Mouse (Mus musculus) adrenal gland, postnatal 36 days (tissue): ENCODE data around the gene Pcyox1. TPM values are rescaled to one million over a fixed set of nuclear protein-coding genes. Genes with fewer than 3 reads are reported as not detected.
"Not testable (repeated sequence)": the region's sequence is repeated elsewhere in the genome, so short reads cannot be mapped to it uniquely, and the experiment has no call there.

Experiments
- DNase-seq, 2 experiments: peaks; one replicate each; pipeline ENCODE4 v3.0.0; 2021; ENCODE audit warnings: mixed read lengths in 1 of 2
- total RNA-seq, 2 experiments: library from RNA; stranded (reverse); gene quantifications; 2 replicates each; pipeline ENCODE4 v1.2.3; 2021

Pcyox1 gene
- total RNA-seq, 2 experiments from 2014 or later = 139 to 253 TPM

DNA sequence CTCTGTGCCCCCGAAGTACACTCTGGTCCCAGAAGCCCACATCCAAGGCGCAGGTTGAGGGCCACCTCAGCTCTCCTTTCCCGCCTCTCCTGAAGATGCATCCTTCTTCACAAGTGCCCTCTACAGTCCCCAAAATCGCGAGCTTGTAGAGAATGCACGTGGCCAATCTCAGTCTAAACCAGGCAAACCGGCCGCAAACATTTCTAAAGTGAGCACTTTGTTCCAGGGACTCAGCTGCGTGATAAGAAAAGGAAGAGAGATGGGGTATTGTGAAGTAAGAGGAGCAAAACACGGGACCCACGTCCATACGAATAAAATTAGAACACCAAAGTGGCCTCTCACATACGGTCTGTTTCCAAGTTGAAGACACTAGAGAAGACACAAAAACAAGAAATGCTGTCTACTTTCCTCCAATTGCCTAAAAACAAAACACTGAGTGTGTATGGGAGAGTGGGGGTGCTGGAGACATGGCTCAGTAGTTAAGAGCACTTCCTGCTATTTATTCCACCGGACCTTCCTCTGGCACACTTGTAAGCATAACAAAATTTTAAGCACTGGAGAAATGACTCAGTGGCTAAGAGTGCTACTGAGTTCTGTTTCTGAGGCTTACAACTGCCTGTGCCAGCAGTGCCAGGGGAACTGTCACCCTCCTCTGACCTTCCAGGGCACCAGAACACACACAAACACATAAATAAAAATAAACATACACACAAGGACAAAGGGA, 465 bp upstream of the Pcyox1 start:
- no peak for DNase-seq

DNA sequence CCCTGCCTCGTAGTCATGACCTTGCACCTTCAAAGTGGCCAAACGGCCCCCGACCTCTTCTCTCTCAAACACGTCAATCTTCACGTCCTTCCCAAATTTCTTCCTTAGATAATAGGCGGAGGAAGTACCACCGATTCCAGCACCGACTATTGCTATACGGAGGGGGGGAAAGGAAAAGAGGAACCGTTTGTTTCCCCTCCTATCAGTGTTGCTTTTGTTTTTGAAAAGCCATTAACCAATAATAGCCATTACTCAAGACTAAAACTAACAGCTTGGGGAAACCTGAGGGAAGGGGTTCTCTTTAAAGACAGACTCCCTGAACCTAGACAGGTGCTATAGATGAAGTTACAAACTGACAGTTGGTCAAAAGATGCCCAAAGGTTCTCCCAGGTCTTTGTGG, 985 bp downstream of the Pcyox1 start:
- DNase-seq = no peak

DNA sequence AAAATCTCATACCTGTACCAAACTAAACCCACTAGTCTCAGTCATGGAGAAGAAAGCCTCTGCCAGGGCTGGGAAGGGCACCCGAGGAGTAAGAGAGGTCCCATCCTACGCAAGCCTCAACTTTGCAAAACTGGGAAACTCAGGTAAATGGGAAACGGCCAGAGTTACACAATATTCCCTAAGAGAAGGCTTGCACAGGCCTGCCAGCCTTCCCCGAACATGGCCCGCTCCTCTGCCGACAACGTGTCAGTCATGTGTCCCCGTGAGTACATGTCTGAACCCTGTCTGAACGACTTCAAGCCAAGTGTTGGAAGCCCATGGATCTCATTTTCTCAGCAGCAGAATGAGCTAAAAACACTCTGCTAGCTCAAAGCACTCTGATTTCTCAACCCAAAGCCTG, 1.9 kb downstream of the Pcyox1 start:
- DNase-seq = no peak

DNA sequence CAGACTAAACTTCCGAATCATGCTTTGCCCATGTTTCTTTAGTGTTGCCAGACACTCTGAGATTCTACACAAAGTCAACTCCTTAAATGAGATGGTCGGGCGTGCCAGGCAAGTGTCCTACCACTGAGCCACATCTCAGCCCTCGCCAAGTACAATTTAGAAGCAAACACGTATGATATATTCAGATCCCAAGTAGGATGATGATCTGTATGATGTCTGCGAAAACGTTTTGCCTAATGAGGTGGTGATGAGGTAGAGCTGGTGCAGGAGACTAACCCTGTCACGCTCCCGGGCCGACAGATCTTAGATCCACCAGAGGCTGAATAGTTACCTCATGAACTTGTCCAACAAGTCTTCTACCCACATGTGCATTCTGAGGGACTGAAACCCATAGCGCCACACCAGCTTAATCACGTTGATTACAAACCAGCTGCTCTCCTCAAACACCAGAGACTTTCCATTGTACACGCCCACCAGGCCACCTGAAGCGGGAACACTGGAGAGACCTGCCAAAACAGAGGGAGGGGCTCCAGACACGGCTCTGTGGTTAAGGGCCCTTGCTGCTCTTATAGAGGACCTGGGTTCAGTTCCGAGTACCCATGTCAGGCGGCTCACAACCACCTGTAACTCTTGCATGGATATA, 2.8 kb downstream of the Pcyox1 start:
- no peak for DNase-seq

DNA sequence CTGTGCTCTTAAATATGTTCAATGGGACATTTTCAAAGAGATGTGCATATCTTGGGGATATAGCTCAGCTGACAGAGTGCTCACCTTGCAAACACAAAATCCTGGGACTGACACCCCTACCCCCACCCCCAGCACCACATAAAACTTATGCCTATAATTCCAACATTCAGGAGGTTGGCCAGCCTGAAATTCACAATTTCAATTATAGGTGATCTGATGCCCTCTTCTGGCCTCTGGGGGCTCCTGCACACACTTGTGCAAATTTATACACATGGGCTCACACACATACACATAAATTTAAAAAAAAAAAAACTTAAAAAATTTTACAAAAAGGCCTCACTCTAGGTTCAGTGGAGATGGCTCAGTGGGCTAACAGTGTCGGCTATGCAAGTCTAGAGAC, 3.8 kb downstream of the Pcyox1 start:
- DNase-seq = no peak

DNA sequence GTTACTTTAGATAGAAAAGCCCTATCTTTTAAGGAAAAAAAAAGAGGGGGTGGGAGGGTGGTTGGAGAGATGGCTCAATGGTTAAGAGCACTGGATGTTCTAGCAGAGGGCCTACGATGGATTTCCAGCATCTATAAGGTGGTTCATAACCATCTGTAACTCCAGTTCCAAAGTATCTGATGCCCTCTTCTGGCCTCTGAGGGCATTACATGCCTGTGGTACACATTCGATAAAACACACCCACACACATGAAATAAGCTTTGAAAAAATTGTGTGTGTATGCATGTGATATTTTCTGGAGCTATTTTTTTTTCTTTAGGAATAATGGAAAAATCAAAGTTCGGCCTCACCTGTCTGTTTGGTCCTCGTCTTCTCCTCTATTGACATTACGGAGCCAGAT, 5.6 kb downstream of the Pcyox1 start:
- DNase-seq = no peak

DNA sequence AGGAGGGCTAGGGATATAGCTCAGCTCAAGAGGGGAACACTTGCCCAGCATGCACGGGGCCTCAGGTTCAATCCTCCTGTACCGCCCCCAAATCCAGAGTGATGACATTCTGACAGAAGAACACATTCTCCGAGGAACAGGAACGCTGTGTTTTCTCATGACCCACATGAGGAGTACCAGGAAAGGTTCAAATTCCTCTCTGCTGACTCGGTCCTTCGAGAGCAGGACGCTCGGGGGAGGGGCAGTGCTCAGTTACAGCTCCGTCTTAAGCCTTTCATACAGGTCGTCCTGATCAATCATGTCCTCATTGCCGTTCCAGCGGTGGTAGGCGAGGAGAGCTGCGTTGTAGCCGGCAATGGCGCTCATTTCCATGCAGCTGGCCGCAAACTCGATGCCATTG, 8.5 kb downstream of the Pcyox1 start:
- peak in 1 of 2 experiments; percentile 22 for DNase-seq

DNA sequence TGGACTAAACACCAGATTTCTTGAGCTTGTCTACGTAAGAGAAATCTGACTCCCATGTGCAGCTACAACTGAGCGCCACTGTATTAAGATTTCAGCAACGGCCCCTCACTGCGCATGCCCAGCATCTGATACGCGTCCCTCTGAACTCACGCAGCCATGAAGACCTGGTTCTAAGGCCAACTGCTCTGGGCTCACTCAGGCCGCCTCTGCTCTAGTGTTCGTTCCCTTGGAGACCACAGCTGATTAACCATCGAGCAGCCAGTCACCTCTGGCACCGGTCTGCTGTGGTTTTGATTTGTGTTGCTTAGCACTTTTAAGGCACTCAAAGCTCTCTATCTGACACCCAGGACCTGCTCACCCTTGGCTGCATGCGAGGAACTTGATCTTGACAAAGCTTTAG, 9.6 kb downstream of the Pcyox1 start:
- no peak for DNase-seq

DNA sequence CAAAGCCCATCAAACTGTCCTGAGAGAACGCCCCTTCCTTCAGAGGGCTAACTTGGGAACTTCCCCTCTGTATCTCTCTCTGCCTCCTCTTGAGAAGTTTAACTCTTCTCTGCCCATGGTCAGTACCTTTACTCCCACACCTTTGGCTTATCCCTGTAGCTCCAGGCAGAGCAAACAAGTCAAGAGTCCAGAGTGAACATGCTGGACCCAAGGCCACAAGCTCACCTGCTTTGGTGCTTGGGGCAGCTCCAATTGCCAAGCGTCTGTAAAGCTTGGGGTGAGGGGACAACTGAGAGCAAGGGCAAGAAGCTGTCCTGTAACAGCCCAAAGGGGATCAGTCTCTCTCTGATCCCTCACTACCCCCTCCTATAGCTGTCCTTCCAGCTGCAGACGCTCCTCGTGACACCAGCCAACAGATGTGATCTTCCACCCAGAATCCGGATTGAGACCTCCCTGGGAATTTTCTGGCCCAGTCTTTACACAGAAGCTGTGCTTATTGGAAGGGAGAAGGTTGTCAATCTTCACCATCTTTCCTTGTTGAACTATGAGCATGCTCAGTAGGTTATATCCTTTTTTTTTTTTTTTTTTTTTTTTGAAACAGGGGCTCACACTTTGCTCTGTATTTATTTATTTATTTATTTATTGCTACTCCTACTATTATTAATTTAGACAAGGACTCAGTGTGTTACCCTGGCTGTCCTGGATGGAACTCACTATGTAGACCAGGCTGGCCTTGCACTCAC, 11.4 kb downstream of the Pcyox1 start:
- DNase-seq = no peak

DNA sequence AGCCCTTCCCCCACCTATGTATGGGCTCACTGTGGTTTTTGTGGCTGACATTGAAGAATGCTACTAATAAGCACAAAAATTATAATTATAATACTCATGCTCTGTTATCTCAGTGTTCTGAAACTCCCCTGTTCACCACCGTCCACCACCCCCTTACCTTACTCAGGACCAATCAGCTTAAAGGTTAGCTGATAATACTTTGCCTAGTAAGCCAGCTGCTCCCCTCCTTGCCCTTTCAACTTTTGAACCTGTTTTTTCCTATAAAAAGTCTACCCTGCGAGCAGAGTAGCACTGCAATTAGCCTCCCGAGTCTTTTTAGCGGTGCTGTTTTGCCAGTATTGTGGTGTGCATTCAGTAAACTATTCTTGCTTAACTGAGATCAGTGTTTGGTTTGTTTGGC, 12.3 kb downstream of the Pcyox1 start:
- DNase-seq = no peak

DNA sequence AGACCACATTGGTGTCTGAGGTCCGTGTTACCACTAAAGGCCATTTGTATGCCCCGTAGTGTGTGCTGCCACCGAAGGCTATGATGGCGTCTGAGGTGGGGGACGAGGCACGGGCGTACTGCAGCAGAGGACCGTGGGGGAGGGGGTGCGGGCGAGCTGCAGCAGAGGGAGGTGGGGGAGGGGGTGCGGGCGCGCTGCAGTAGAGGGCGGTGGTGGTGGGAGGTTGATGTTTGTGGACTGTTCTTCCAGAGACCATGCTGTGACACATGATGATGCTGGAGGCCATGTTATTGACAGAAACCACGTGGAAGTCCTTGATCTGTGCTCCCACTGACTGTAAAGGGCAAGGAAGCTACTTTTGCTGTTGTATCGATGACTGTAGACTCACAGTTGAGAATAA, 13.6 kb downstream of the Pcyox1 start:
- DNase-seq = no peak

DNA sequence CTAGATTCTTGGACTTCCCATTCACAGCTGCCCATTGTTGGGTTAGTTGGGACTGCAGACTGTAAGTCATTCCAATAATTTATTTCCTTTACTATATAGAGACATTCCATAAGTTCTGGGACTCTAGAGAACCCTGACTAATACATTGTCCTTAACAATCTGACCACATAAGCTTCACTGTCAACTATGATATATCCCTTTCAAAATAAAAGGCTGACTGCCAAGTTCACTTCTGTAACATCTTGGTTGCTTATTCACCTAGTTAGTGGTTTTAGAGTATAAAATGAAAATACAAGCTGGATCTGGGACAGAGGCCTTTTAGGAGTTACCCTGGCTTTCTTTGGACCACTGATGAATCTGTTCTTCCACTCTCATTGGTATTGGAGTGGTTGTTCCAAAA, 14.4 kb downstream of the Pcyox1 start:
- DNase-seq = no peak

DNA sequence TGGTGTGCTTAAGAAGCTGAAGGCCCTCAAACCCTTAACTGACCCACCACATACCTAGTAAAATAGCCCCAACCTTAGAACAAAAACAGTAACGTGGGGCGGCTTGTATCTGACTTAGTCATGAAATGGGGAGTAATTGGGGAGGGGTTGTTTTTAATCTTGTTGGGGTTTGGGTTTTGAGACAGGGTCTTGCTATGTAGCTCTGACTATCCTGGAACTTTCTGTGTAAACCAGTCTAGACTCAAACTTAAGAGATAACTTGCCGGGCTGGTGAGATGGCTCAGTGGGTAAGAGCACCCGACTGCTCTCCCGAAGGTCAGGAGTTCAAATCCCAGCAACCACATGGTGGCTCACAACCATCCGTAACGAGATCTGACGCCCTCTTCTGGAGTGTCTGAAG, 16.8 kb downstream of the Pcyox1 start:
- not testable (repeated sequence) for DNase-seq

DNA sequence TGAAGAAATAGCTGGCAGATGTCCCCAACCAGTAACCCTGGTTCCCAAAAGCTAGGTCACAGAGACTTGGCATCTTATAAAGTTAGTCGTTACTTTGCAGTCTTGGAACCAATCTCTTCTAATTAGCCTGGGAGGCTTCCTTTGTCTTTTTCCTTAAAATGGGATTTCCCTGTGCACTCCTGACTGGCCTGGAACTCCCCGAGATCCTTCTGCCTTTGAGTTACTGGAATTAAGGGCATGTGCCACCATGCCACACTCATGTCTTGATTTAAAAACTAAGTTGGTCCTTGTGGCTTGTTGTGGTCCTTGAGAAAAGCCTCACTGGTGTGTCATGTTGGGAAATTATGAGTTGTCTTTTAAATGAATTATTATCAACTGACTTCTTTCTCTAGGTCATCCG, 18.6 kb downstream of the Pcyox1 start:
- peak in 1 of 2 experiments; percentile 27 for DNase-seq

DNA sequence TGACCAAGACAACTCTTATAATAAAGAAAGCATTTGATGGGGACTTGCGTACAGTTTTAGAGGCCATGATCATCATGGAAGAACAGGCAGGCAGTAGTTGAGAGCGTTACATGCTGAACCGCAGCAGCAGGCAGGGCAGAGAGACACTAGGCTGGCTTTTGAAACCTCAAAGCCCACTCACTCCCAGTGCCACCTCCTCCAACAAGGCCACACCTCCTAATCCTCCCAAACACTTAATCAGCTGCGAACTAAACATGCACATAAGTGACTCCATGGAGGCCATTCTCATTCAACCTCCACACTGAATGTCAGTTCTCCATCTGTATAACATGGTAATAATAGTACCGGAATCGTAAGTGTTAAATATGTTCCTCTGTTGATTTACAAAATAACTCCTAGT, 23.4 kb downstream of the Pcyox1 start:
- DNase-seq = no peak

DNA sequence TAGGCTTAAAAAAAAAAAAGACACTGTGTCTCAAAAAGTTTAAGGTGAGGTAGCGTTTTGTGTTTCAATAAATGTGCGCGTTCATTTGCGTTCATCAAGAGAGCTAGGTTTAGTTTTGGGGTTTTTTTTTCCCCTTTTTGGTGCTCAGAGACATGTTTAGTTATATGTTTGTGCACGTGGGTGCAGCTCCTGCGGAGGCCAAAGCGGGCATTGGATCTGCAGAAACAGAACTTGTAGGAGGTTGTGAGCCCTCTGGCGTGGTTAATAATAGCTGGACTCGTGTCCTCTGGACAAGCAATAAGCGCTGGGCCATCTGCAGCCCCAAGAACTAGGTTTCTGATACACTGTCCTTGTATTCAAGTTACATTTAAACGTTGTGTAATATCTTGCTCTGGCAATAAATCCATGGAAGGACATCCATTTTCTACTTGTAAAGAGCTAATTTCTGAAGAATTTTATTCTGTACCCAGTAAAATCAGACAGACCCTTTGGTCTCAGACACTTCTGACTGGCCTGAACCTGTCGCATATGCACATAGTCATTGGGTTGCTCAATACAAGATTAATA, 24.9 kb downstream of the Pcyox1 start:
- DNase-seq = peak; percentile 9 to 48

DNA sequence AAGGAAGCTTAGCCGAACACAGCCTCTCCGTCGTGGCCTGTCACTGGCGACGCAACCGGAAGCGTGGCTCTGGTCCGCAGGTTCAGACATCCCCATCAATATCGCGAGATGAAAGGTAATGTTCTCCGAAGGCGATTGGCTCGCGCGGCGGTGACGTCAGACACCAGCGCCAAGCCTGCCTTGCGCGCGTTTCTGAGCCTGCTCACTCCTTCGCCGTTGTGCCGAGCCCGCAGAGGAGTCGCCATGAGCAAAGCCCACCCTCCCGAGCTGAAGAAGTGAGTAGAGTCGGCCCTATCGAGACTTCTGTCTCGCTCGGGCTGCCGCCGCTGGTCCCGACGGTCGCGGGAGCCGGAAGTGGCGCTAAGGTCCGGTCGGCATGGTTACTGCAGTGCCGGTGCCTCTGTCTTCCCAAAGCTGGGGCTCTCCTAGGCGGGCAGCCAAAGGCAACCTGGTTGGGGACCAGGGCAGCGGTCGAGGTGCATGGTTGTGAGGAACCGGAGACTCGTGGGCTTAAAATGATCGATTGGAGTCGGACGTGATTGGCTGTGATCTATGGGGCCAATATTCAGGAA, 25.5 kb downstream of the Pcyox1 start:
- peak; percentile 96 to 97 for DNase-seq

DNA sequence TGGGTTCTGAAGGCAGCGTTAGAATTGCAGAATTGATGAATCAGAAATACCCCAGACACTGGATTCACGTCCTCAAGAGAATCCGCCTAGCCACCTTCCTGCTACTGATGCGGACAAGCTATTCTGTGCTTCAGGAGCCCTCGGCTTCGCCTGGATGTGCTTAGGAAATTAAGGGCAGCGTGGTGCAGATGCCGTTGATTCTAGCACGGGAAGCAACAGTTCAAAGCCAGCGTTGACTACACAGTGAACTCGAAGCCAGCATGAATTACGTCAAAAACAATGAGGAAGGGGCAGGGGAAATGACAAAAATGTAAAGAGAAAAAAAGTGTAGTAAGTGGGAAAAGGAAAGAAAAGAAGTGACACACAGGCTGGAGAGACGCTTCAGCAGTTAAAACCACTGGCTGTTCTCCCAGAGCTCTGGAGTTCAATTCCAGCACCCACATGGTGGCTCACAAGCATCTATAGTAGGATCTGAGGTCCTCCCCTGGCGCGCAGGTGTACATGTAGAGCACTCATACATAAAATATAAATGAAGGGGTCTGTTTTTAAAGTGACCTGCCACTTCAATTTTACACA, 26.1 kb downstream of the Pcyox1 start, which contains the start of gene Snrpg:
Gene Snrpg (plus strand): TSS at position 541 of the 576 bp plus-strand sequence.
- peak in 1 of 2 experiments; percentile 14 for DNase-seq

DNA sequence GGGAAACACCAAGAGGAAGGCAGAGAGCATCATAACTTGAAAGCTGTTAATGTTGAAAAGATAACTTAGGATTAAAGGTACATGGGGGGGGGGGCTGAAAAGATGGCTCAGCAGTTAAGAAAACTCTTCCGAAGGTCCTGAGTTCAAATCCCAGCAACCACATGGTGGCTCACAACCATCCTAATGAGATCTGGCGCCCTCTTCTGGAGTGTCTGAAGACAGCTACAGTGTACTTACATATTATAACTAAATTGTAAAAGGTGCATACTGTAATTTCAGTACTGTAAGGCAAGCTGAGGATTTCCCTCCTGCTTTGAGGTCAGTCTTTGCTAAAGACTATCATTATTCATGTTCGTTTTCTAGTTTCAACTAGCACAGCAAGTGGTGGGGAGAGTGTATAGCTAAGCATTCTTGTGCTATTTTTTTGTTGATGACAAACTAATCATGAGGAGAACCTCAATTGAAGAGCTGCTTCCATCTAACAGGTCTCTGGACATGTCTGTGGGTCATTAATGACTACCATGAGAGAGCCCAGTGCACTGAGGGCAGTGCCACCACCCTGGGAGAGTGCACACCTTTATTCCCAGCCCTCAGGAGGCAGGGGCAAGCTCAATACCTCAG, 26.8 kb downstream of the Pcyox1 start:
- DNase-seq = peak; percentile 22 to 27

DNA sequence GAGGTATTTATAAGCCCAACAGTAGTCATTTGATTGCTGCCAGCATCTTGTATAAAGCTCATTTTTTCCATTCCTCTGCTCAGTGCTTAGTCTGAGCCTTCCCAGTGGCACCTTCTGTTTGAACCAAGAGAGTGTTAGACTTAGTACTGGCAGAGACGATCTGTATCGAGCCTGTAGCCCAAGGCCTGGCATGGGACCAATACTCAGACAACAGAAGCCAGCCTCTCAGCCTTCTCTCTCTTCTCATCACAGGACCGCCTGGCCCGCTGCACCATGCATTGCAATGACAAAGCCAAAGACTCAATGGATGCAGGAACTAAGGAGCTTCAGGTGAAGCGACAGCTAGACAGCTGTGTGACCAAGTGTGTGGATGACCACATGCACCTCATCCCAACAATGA, 28.5 kb downstream of the Pcyox1 start:
- DNase-seq = no peak

DNA sequence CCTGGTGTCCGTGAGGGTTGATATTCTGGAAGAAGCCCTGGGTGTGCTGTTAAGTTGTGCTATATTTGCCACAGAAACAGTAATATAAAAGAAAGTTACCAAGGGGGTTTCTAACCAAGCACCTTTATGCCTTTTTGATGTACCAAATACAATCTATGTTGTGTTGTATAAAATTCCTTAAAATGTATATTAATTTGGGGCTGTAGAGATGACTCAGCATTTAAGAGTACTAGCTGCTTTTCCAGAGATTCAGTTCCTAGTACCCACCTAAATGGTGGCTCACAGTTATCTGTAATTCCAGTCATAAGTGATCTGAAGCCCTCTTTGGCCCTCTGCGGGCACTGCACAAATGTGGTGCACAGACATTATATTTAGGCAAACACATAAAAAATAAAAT, 30.1 kb downstream of the Pcyox1 start:
- DNase-seq = no peak
